Mouse (Mus musculus): ENCODE results near the gene Plcxd1. TPM values are rescaled to one million over a fixed set of nuclear protein-coding genes. Genes with fewer than 3 reads are reported as not detected.

Plcxd1 gene
- polyA plus RNA-seq, 1 experiment from 2014 or later: 0.84 TPM

GRCm38 (mm10) chr5:110140424-110140823 lies 40.7 kb downstream of the Plcxd1 start:
- Histone ChIP-seq H3K9ac (ENCODE audit: low read depth, low read length) (no peak overlapping the region), H3K4me2 (ENCODE audit: low read depth, low read length) (no peak overlapping the region), H3K4me3 (ENCODE audit: low read length) (no peak overlapping the region), H3K4me1 (ENCODE audit: control insufficient read depth, insufficient read depth, low read length) (no peaks in the 10 kb centered on the region), H3K9me3 (ENCODE audit: control insufficient read depth, low read length) (no peaks in the 10 kb centered on the region), H3K27me3 (replicated peaks; ENCODE audit: control insufficient read depth, insufficient read depth, low read length) (no peaks in the 10 kb centered on the region), H3K27ac (ENCODE audit: low read length) (no peak overlapping the region), H3K36me3 (ENCODE audit: control insufficient read depth, insufficient read depth, low read length) (peaks cover 5% of the 10 kb centered on the region; the same call in 1 of the 2 replicates)
- ATAC-seq: no peak
- 94% methylated on average over 7 of the region's 7 CpGs for WGBS

DNA sequence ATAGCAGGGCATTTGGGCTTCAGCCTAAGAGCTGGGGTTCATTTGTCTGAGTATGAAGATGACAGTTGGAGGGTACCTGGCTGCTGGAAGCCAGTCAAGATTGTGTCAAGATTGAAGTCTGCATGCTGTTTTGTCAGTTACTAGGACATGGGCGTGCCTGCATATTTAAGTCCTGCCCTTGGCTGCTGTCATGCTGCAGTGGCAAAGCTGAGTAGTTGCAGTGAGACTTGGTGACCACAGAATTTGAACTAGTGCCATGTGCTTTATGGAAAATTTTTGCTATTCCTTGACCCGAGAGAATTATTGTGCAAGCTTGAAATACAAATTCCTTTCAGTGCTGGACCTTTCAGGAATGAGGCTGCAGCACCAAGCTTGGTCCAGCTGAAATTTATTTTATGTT lies 42.5 kb downstream of the Plcxd1 start:
- ATAC-seq: no peak
- no peaks in the 10 kb centered on the region for H3K4me1 ChIP-seq (ENCODE audit: control insufficient read depth, insufficient read depth, low read length)
- H3K27me3 ChIP-seq (replicated peaks; ENCODE audit: control insufficient read depth, insufficient read depth, low read length): no peaks in the 10 kb centered on the region
- H3K36me3 ChIP-seq (ENCODE audit: control insufficient read depth, insufficient read depth, low read length): peaks cover 12% of the 10 kb centered on the region; the same call in 1 of the 2 replicates
- H3K27ac ChIP-seq (ENCODE audit: low read length): no peak overlapping the region
- H3K9ac ChIP-seq (ENCODE audit: low read depth, low read length): no peak overlapping the region
- H3K4me2 ChIP-seq (ENCODE audit: low read depth, low read length): no peak overlapping the region
- H3K4me3 ChIP-seq (ENCODE audit: low read length): no peak overlapping the region
- no peaks in the 10 kb centered on the region for H3K9me3 ChIP-seq (ENCODE audit: control insufficient read depth, low read length)
- WGBS: 90% methylated on average over 2 of the region's 2 CpGs

DNA sequence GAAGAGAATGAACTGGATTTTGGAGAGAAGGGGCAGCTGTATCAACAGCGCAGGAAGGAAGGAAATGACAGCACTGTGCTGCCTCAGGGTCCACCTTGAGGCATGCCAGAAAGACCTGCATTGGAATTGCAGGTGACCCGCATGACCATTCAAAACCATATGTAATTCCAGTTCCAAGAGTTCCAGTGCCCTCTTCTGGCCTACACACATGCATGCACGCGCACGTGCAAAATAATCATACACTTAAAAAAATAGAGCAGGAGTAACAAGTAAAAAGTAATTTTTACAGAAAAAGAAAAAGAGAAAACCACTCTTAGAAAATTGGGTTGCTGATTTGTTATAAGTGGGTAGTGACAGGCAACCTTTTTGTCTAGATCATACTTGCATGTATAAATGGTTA lies 43.2 kb downstream of the Plcxd1 start:
- Histone ChIP-seq H3K9me3 (ENCODE audit: control insufficient read depth, low read length) (no peaks in the 10 kb centered on the region), H3K27me3 (replicated peaks; ENCODE audit: control insufficient read depth, insufficient read depth, low read length) (no peaks in the 10 kb centered on the region), H3K4me2 (ENCODE audit: low read depth, low read length) (no peak overlapping the region), H3K4me1 (ENCODE audit: control insufficient read depth, insufficient read depth, low read length) (no peaks in the 10 kb centered on the region), H3K27ac (ENCODE audit: low read length) (no peak overlapping the region), H3K9ac (ENCODE audit: low read depth, low read length) (no peak overlapping the region), H3K4me3 (ENCODE audit: low read length) (no peak overlapping the region), H3K36me3 (ENCODE audit: control insufficient read depth, insufficient read depth, low read length) (peaks cover 12% of the 10 kb centered on the region; the same call in 1 of the 2 replicates)
- WGBS: 89% methylated on average over 5 of the region's 5 CpGs
- no peak for ATAC-seq

Other genes starting within 250 kb of the Plcxd1 start
- gene Gm15446, start 176.6 kb upstream of the Plcxd1 start, polyA plus RNA-seq (2015; fragmentation: Nextera tagmentation; extraction: Ambion mirVana): 0.23 and 0.44 TPM in 2 replicates
- 13.2 and 14.8 TPM in 2 replicates for gene Zfp932, start 103.4 kb upstream of the Plcxd1 start, polyA plus RNA-seq (2015; fragmentation: Nextera tagmentation; extraction: Ambion mirVana)
- 3.2 and 3.7 TPM in 2 replicates for gene Gm17655, start 27.5 kb upstream of the Plcxd1 start, polyA plus RNA-seq (2015; fragmentation: Nextera tagmentation; extraction: Ambion mirVana)
- gene Gm35315, start 5.5 kb upstream of the Plcxd1 start, polyA plus RNA-seq (2015; fragmentation: Nextera tagmentation; extraction: Ambion mirVana): 1.5 and 2.1 TPM in 2 replicates
- 28.3 and 29.6 TPM in 2 replicates for gene Gtpbp6, start 8.2 kb downstream of the Plcxd1 start, polyA plus RNA-seq (2015; fragmentation: Nextera tagmentation; extraction: Ambion mirVana)
- 2.3 and 2.7 TPM in 2 replicates for gene Zfp605, start 10.1 kb downstream of the Plcxd1 start, polyA plus RNA-seq (2015; fragmentation: Nextera tagmentation; extraction: Ambion mirVana)
- 35.1 and 35.6 TPM in 2 replicates for gene Chfr, start 35.9 kb downstream of the Plcxd1 start, polyA plus RNA-seq (2015; fragmentation: Nextera tagmentation; extraction: Ambion mirVana)
- gene Golga3, start 76.7 kb downstream of the Plcxd1 start, polyA plus RNA-seq (2015; fragmentation: Nextera tagmentation; extraction: Ambion mirVana): 13.7 and 14.5 TPM in 2 replicates
- gene Ankle2, start 131.0 kb downstream of the Plcxd1 start, polyA plus RNA-seq (2015; fragmentation: Nextera tagmentation; extraction: Ambion mirVana): 12.9 and 16.9 TPM in 2 replicates
- gene Pgam5, start 169.9 kb downstream of the Plcxd1 start, polyA plus RNA-seq (2015; fragmentation: Nextera tagmentation; extraction: Ambion mirVana): 51.4 and 54.7 TPM in 2 replicates
- gene Pxmp2, start 186.2 kb downstream of the Plcxd1 start, polyA plus RNA-seq (2015; fragmentation: Nextera tagmentation; extraction: Ambion mirVana): 7.7 and 8.0 TPM in 2 replicates
- gene Pole, start 186.3 kb downstream of the Plcxd1 start, polyA plus RNA-seq (2015; fragmentation: Nextera tagmentation; extraction: Ambion mirVana): 14.5 and 15.7 TPM in 2 replicates
- gene P2rx2, start 243.2 kb downstream of the Plcxd1 start, polyA plus RNA-seq (2015; fragmentation: Nextera tagmentation; extraction: Ambion mirVana): 1.2 and 1.4 TPM in 2 replicates
- gene Lrcol1, start 244.8 kb downstream of the Plcxd1 start, polyA plus RNA-seq (2015; fragmentation: Nextera tagmentation; extraction: Ambion mirVana): not detected in 2 replicates